Mouse (Mus musculus) megakaryocyte, embryonic 14.5 days (primary cell): Measurements from ENCODE around the gene Rgp1.

Experiments used
- FLI1 ChIP-seq: IDR thresholded peaks from 2 replicates; pipeline ENCODE4 v1.6.1; 2012; ENCODE audit warnings: low read length, inconsistent platforms, mixed read lengths
- GATA1 ChIP-seq: IDR thresholded peaks from 3 replicates; pipeline ENCODE4 v1.6.1; 2012; ENCODE audit warnings: mixed read lengths, low read length, inconsistent platforms, borderline replicate concordance

DNA sequence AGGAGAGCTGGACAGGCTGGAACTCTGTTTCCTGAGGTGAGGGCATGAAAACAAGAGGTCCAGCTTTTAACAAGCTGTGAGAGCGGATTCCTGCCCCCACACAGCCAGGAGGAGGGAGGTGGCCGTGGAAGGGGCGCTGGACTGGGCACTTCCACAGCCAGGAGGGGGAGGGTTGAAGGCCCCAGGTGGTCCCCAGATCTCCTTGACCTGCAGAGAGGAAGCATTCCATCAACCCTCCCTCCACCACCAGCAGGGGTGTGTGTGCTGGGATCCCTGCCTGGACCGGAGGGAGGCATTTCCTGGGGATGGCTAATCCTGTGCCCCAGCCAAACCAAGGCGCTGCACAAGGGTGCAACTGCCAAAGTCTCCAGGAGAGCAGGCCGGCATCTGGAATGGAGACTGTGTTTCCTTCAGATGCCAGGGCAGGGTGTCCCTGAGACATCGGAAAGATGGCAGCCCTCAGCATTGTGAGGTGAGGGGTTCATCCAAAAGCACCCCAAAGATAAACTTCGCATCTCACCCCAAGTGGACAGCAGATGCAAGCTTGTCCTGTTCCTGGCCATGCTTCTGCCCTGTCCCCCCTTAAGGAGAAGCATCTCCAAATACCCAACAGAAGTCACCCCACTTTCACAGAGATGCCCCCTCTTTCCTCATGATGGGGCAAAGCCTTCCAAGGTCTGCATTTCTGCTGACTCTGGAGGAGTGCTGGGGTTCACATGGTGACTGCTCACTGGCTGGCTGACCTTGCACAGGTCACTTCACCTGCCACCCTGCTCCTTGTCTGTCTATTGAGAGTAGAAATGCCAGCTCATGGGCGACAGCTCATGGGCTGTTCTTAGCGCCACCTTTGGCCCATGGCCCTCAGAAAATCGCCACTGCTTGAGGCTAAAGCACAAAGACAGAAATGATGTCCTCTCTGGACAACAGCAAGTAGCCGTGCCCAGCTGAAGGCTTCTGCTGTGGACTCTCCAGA is 6.2 kb downstream of the Rgp1 start, which contains the start of gene Msmp:
- TF ChIP-seq GATA1 (no peak), FLI1 (no peak)
